Mouse (Mus musculus): ENCODE data around the gene Gal3st4. TPM values are rescaled to one million over a fixed set of nuclear protein-coding genes. Genes with fewer than 3 reads are reported as not detected.

The Gal3st4 gene
- total and polyA plus RNA-seq, 3 experiments, result 0.15 to 0.17 TPM; not detected in 1

- DNase-seq (ENCODE audit: low read depth, low spot score), result peak; percentile 41
- Histone ChIP-seq H3K9me3 (replicated peaks; ENCODE audit: insufficient read depth, low read length) (no peaks in the 10 kb centered on the region), H3K27me3 (ENCODE audit: control insufficient read depth in 1 of 2, insufficient read depth in 2 of 2, low read length in 2 of 2) (no peaks in the 10 kb centered on the region; a peak in 1 of 4 replicates), H3K36me3 (ENCODE audit: control insufficient read depth in 1 of 2, insufficient read depth in 2 of 2, low read length in 2 of 2) (peaks cover 3 to 61% of the 10 kb centered on the region in 2 experiments; a peak in 3 of 4 replicates), H3K27ac (ENCODE audit: control insufficient read depth, low read depth, low read length) (peak overlapping the region; percentile 73), H3K79me2 (ENCODE audit: control insufficient read depth, insufficient read depth, low read length, poor library complexity) (peaks cover 35% of the 10 kb centered on the region), H3K9ac (ENCODE audit: control insufficient read depth, low read depth, low read length, poor library complexity, severe bottlenecking) (no peak overlapping the region), H3K4me1 (ENCODE audit: control insufficient read depth in 1 of 2, insufficient read depth in 2 of 2, low read length in 2 of 2) (peaks cover 12 to 71% of the 10 kb centered on the region in 2 experiments), H3K4me3 (ENCODE audit: control insufficient read depth in 1 of 2, insufficient read depth in 1 of 2, low read depth in 2 of 2, low read length in 2 of 2) (no peak overlapping the region)
- TF ChIP-seq ZNF384 (IDR thresholded peaks at IDR 0.05; ENCODE audit: low read depth, low read length), result no peak
- TF ChIP-seq SIN3A (IDR thresholded peaks at IDR 0.05; ENCODE audit: low read length), result no peak
- TF ChIP-seq E2F4 (IDR thresholded peaks at IDR 0.05; ENCODE audit: borderline replicate concordance, low read depth, low read length), result no peak
- TF ChIP-seq CTCF (IDR thresholded peaks at IDR 0.05 in 2 of 3, conservative IDR thresholded peaks at IDR 0.05 in 1 of 3; ENCODE audit: control insufficient read depth in 1 of 3, insufficient read depth in 1 of 3, low read depth in 2 of 3, low read length in 3 of 3, poor library complexity in 1 of 3, severe bottlenecking in 1 of 3), result no peak
- TF ChIP-seq POLR2A (IDR thresholded peaks at IDR 0.05; ENCODE audit: control insufficient read depth in 1 of 2, insufficient read depth in 1 of 2, low read depth in 1 of 2, low read length in 2 of 2, poor library complexity in 1 of 2), result no peak; a peak in 1 of 4 replicates
- no peak for TF ChIP-seq MXI1 (IDR thresholded peaks at IDR 0.05; ENCODE audit: low read depth, low read length)
- no peak for TF ChIP-seq TBP (IDR thresholded peaks at IDR 0.05; ENCODE audit: low read depth, low read length)
- TF ChIP-seq MAZ (IDR thresholded peaks at IDR 0.05; ENCODE audit: low read depth, low read length), result no peak
- TF ChIP-seq CHD2 (IDR thresholded peaks at IDR 0.05; ENCODE audit: low read length), result no peak
- no peak for TF ChIP-seq USF2 (IDR thresholded peaks at IDR 0.05; ENCODE audit: borderline replicate concordance in 1 of 2, insufficient read depth in 1 of 2, low read depth in 1 of 2, low read length in 2 of 2)
- no peak for TF ChIP-seq NRF1 (IDR thresholded peaks at IDR 0.05; ENCODE audit: insufficient read depth, low read depth, low read length, poor library complexity, severe bottlenecking)
- TF ChIP-seq MAX (IDR thresholded peaks at IDR 0.05; ENCODE audit: low read length), result no peak
- TF ChIP-seq ZKSCAN1 (IDR thresholded peaks at IDR 0.05; ENCODE audit: low read depth, low read length), result no peak
- no peak for TF ChIP-seq NELFE (IDR thresholded peaks at IDR 0.05; ENCODE audit: low read depth, low read length)
- no peak for TF ChIP-seq MEF2A (IDR thresholded peaks at IDR 0.05; ENCODE audit: extremely low read depth, insufficient replicate concordance, low read depth, low read length, poor library complexity, severe bottlenecking)
- TF ChIP-seq USF1 (IDR thresholded peaks at IDR 0.05; ENCODE audit: low read depth, low read length), result no peak
- TF ChIP-seq RAD21 (IDR thresholded peaks at IDR 0.05; ENCODE audit: low read depth, low read length), result no peak
Measured at GRCm38 (mm10) chr5:138258078-138258477, 14.6 kb downstream of the Gal3st4 start.

GRCm38 (mm10) chr5:138257585-138257978, 15.1 kb downstream of the Gal3st4 start:
- DNase-seq (ENCODE audit: low read depth, low spot score), result peak; percentile 26
- peak overlapping the region; percentile 1; the same call in 1 of the 2 replicates for H3K9ac ChIP-seq (ENCODE audit: control insufficient read depth, low read depth, low read length, poor library complexity, severe bottlenecking)
- H3K36me3 ChIP-seq (ENCODE audit: control insufficient read depth in 1 of 2, insufficient read depth in 2 of 2, low read length in 2 of 2), result peaks cover 3 to 61% of the 10 kb centered on the region in 2 experiments; a peak in 3 of 4 replicates
- no peaks in the 10 kb centered on the region for H3K9me3 ChIP-seq (replicated peaks; ENCODE audit: insufficient read depth, low read length)
- H3K27ac ChIP-seq (ENCODE audit: control insufficient read depth, low read depth, low read length), result peak overlapping the region; percentile 73
- H3K4me3 ChIP-seq (ENCODE audit: control insufficient read depth in 1 of 2, insufficient read depth in 1 of 2, low read depth in 2 of 2, low read length in 2 of 2), result no peak overlapping the region
- H3K4me1 ChIP-seq (ENCODE audit: control insufficient read depth in 1 of 2, insufficient read depth in 2 of 2, low read length in 2 of 2), result peaks cover 12 to 68% of the 10 kb centered on the region in 2 experiments
- peaks cover 30% of the 10 kb centered on the region for H3K79me2 ChIP-seq (ENCODE audit: control insufficient read depth, insufficient read depth, low read length, poor library complexity)
- no peaks in the 10 kb centered on the region; a peak in 1 of 4 replicates for H3K27me3 ChIP-seq (ENCODE audit: control insufficient read depth in 1 of 2, insufficient read depth in 2 of 2, low read length in 2 of 2)
- TF ChIP-seq MAX (IDR thresholded peaks at IDR 0.05; ENCODE audit: low read length) (no peak), MEF2A (IDR thresholded peaks at IDR 0.05; ENCODE audit: extremely low read depth, insufficient replicate concordance, low read depth, low read length, poor library complexity, severe bottlenecking) (no peak), MXI1 (IDR thresholded peaks at IDR 0.05; ENCODE audit: low read depth, low read length) (no peak), NELFE (IDR thresholded peaks at IDR 0.05; ENCODE audit: low read depth, low read length) (no peak), CHD2 (IDR thresholded peaks at IDR 0.05; ENCODE audit: low read length) (no peak), TCF12 (IDR thresholded peaks at IDR 0.05; ENCODE audit: low read depth, low read length) (no peak), ZKSCAN1 (IDR thresholded peaks at IDR 0.05; ENCODE audit: low read depth, low read length) (no peak), TAL1 (IDR thresholded peaks at IDR 0.05; ENCODE audit: low read length) (no peak), JUND (IDR thresholded peaks at IDR 0.05; ENCODE audit: low read depth, low read length) (no peak), MYB (IDR thresholded peaks at IDR 0.05; ENCODE audit: low read depth, low read length) (no peak), GABPA (IDR thresholded peaks at IDR 0.05; ENCODE audit: low read depth, low read length) (no peak), EP300 (IDR thresholded peaks at IDR 0.05; ENCODE audit: low read depth in 1 of 2, low read length in 2 of 2) (peak in 1 of 2 experiments; percentile 21; a peak in 1 of 4 replicates), USF2 (IDR thresholded peaks at IDR 0.05; ENCODE audit: borderline replicate concordance in 1 of 2, insufficient read depth in 1 of 2, low read depth in 1 of 2, low read length in 2 of 2) (no peak), BHLHE40 (IDR thresholded peaks at IDR 0.05; ENCODE audit: borderline replicate concordance, low read depth, low read length) (no peak), UBTF (IDR thresholded peaks at IDR 0.05; ENCODE audit: borderline replicate concordance, insufficient read depth, low read depth, low read length) (no peak), RCOR1 (IDR thresholded peaks at IDR 0.05; ENCODE audit: low read depth, low read length) (0 out of 2 replicates have a peak, but pooled peaks have one; percentile 39), TBP (IDR thresholded peaks at IDR 0.05; ENCODE audit: low read depth, low read length) (no peak), ZNF384 (IDR thresholded peaks at IDR 0.05; ENCODE audit: low read depth, low read length) (no peak), ELF1 (IDR thresholded peaks at IDR 0.05; ENCODE audit: low read depth, low read length) (no peak), E2F4 (IDR thresholded peaks at IDR 0.05; ENCODE audit: borderline replicate concordance, low read depth, low read length) (no peak), CHD1 (IDR thresholded peaks at IDR 0.05; ENCODE audit: low read depth, low read length) (peak; percentile 54; the same call in 1 of the 2 replicates), CTCF (IDR thresholded peaks at IDR 0.05 in 2 of 3, conservative IDR thresholded peaks at IDR 0.05 in 1 of 3; ENCODE audit: control insufficient read depth in 1 of 3, insufficient read depth in 1 of 3, low read depth in 2 of 3, low read length in 3 of 3, poor library complexity in 1 of 3, severe bottlenecking in 1 of 3) (no peak)
